Mouse (Mus musculus): ENCODE measurements around the gene Gm10382.

GRCm38 (mm10) chr5:125384512-125385214 lies 4.5 kb upstream of the Gm10382 start:
- TF ChIP-seq GATA1 (IDR thresholded peaks at IDR 0.05; ENCODE audit: borderline replicate concordance, low read length): no peak
- no peak for TF ChIP-seq FLI1 (IDR thresholded peaks at IDR 0.05; ENCODE audit: low read length)
